Mouse (Mus musculus) megakaryocyte, embryonic 14.5 days (primary cell): ENCODE results near the gene Ppfia2.

Experiments
- FLI1 ChIP-seq: IDR thresholded peaks from 2 replicates; pipeline ENCODE4 v1.6.1; 2012; ENCODE audit warnings: low read length, inconsistent platforms, mixed read lengths
- GATA1 ChIP-seq: IDR thresholded peaks from 3 replicates; pipeline ENCODE4 v1.6.1; 2012; ENCODE audit warnings: mixed read lengths, low read length, inconsistent platforms, borderline replicate concordance

DNA sequence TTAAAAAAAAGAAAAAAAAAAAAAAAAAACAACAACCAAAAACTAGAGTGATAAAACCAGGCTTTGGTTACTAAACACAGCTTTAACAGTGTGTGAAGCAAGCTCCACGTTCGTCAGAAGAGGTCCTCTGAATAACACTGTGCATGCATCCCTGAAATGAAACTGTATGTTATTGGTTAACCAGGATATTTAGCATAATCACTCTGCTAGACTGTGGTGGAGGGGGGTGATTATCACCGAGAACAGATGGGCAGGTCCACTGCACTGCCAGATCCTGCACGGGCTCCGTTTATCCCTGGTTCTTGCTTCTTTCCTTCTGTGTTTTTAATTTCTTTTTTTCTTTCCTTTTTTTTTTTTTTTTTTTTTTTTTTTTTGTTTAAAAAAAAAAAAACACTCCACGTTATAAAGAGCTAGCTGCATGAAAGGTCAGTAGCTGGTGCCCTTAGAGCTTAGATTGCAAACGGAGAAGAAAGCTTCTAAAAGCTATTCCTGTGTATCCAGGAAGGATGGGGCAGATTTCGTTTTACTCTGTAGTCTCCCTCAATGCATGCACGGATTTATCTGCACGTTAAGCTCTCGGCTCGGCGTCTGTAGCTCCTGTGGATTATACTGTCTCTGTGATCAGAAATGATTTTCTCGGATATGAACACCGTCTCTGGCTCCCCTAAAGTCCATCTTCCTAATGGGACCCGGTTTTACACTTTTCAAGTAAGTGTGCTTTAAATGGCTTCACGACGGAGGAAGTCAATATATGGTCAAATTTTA lies 162.2 kb downstream of the Ppfia2 start:
- TF ChIP-seq GATA1 (no peak), FLI1 (no peak)
